Mouse (Mus musculus): ENCODE measurements around the gene Trit1.

- TF ChIP-seq GATA1 (IDR thresholded peaks at IDR 0.05; ENCODE audit: borderline replicate concordance, low read length) (no peak), FLI1 (IDR thresholded peaks at IDR 0.05; ENCODE audit: low read length) (no peak)
Observed at GRCm38 (mm10) chr4:123046300-123046699, 29.9 kb downstream of the Trit1 start.

All from megakaryocyte, embryonic 14.5 days (primary cell).